In the genomic region with DNA sequence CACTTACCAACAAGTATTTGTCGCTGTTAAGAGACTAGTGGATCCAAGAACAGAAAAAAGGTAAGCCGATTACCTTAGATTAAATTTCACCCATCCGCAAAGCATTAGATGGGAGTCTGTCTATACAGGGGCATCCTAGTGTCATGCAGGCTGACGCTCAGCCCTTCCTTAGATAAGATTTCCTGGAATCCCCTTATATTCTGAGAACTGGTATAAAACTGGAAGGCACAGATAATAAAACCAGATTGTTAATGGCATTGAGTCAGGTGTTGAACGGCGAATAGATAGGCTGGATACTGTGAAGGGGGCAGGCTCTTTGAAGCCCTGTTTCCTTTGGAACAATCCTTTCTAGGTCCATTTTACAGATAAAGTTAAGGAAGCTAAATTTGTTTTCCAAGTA, we compare ENCODE assay signal across 20 mouse cellular contexts.
DNase-seq lines count a peak whose midpoint lies in the region; ATAC-seq and TF ChIP-seq lines count a peak whose summit lies in the region.
"Had no signal": no experiment of that assay in that cellular context is flagged by ENCODE, and none has a peak within 500 bp of the region (broad histone marks: within the 10 kb centered on the region; RNA-seq: fewer than 3 reads in every experiment).

No protein-coding gene starts in this region.

- H3K27ac ChIP-seq in MEL (ENCODE audit: control insufficient read depth, low read depth, low read length), result no peak overlapping the region
- peak overlapping the region; percentile 91 for H3K27ac ChIP-seq in liver, embryonic 12.5 days
- no peak overlapping the region for H3K27ac ChIP-seq in liver, embryonic 16.5 days (ENCODE audit: low read length)
- H3K27ac ChIP-seq in midbrain, embryonic 16.5 days (ENCODE audit: low read length), result no peak overlapping the region
- no peak overlapping the region for H3K27ac ChIP-seq in limb, embryonic 10.5 days
- H3K27ac ChIP-seq: embryonic facial prominence, embryonic 12.5 days; forebrain, embryonic 13.5 days; heart, adult 2 months; heart, embryonic 15.5 days; hindbrain, embryonic 14.5 days had no signal

- no peak for TF ChIP-seq RAD21 in MEL (IDR thresholded peaks at IDR 0.05; ENCODE audit: low read depth, low read length)

- H3K9me3 ChIP-seq in MEL (replicated peaks; ENCODE audit: insufficient read depth, low read length), result no peaks in the 10 kb centered on the region
- no peaks in the 10 kb centered on the region for H3K9me3 ChIP-seq in liver, embryonic 12.5 days (replicated peaks)
- H3K9me3 ChIP-seq in liver, embryonic 16.5 days (replicated peaks; ENCODE audit: control insufficient read depth, low read length), result no peaks in the 10 kb centered on the region
- H3K9me3 ChIP-seq in midbrain, embryonic 16.5 days (replicated peaks; ENCODE audit: control insufficient read depth, low read length, poor library complexity, severe bottlenecking), result no peaks in the 10 kb centered on the region
- no peaks in the 10 kb centered on the region for H3K9me3 ChIP-seq in limb, embryonic 10.5 days (replicated peaks)
- H3K9me3 ChIP-seq: embryonic facial prominence, embryonic 12.5 days; forebrain, embryonic 13.5 days; heart, embryonic 15.5 days had no signal

- peak; percentile 37 for DNase-seq in MEL (ENCODE audit: low read depth, low spot score)
- peak; percentile 65 for DNase-seq in c-Kit-positive CD71-positive TER-119-negative erythroid progenitor cells, embryonic 14.5 days (ENCODE audit: low read depth)
- no peak for DNase-seq in limb, embryonic 10.5 days (ENCODE audit: low spot score)
- no peak for DNase-seq in ovary, postnatal 36 days (ENCODE audit: low spot score)
- DNase-seq in spleen, postnatal 14 days (ENCODE audit: low spot score in 2 of 2), result no peak
- DNase-seq: adrenal gland, postnatal 14 days; cerebellum, adult 11-12 months; cerebellum, adult 9-10 months; cerebellum, postnatal 25 days; heart, adult 2 months; heart, postnatal 14 days had no signal

- H3K4me1 ChIP-seq in MEL (ENCODE audit: control insufficient read depth in 1 of 2, insufficient read depth in 2 of 2, low read length in 2 of 2), result peaks cover 22 to 48% of the 10 kb centered on the region in 2 experiments
- H3K4me1 ChIP-seq in liver, embryonic 12.5 days, result peaks cover 76% of the 10 kb centered on the region
- H3K4me1 ChIP-seq in liver, embryonic 16.5 days (ENCODE audit: control insufficient read depth, low read depth, low read length), result peaks cover 13% of the 10 kb centered on the region
- H3K4me1 ChIP-seq in midbrain, embryonic 16.5 days (ENCODE audit: control insufficient read depth, insufficient read depth, low read length), result peaks cover 3% of the 10 kb centered on the region; the same call in 1 of the 2 replicates
- H3K4me1 ChIP-seq in limb, embryonic 10.5 days, result no peaks in the 10 kb centered on the region
- H3K4me1 ChIP-seq: embryonic facial prominence, embryonic 12.5 days had no signal

- TF ChIP-seq CTCF in MEL (IDR thresholded peaks at IDR 0.05 in 2 of 3, conservative IDR thresholded peaks at IDR 0.05 in 1 of 3; ENCODE audit: control insufficient read depth in 1 of 3, insufficient read depth in 1 of 3, low read depth in 2 of 3, low read length in 3 of 3, poor library complexity in 1 of 3, severe bottlenecking in 1 of 3), result no peak

- no peak overlapping the region for H3K9ac ChIP-seq in MEL (ENCODE audit: control insufficient read depth, low read depth, low read length, poor library complexity, severe bottlenecking)
- peak overlapping the region; percentile 54 for H3K9ac ChIP-seq in liver, embryonic 12.5 days
- no peak overlapping the region for H3K9ac ChIP-seq in liver, embryonic 16.5 days (ENCODE audit: low read depth, low read length)
- no peak overlapping the region for H3K9ac ChIP-seq in midbrain, embryonic 16.5 days (ENCODE audit: low read depth, low read length)
- H3K9ac ChIP-seq: embryonic facial prominence, embryonic 12.5 days; forebrain, embryonic 13.5 days; heart, embryonic 15.5 days; hindbrain, embryonic 14.5 days had no signal

- TF ChIP-seq POLR2A in MEL (IDR thresholded peaks at IDR 0.05; ENCODE audit: control insufficient read depth in 1 of 2, insufficient read depth in 1 of 2, low read depth in 1 of 2, low read length in 2 of 2, poor library complexity in 1 of 2), result no peak

- WGBS in liver, embryonic 12.5 days (ENCODE audit: insufficient replicate concordance), result 52% methylated on average over 6 of the region's 6 CpGs
- 46% methylated on average over 6 of the region's 6 CpGs for WGBS in liver, embryonic 16.5 days (ENCODE audit: insufficient replicate concordance)
- WGBS in midbrain, embryonic 16.5 days, result 91% methylated on average over 6 of the region's 6 CpGs
- 92% methylated on average over 6 of the region's 6 CpGs for WGBS in limb, embryonic 10.5 days

- H3K79me2 ChIP-seq in MEL (ENCODE audit: control insufficient read depth, insufficient read depth, low read length, poor library complexity), result no peaks in the 10 kb centered on the region

- peaks cover 0 to 48% of the 10 kb centered on the region in 2 experiments; a peak in 2 of 4 replicates for H3K36me3 ChIP-seq in MEL (ENCODE audit: control insufficient read depth in 1 of 2, insufficient read depth in 2 of 2, low read length in 2 of 2)
- H3K36me3 ChIP-seq in liver, embryonic 12.5 days, result no peaks in the 10 kb centered on the region
- no peaks in the 10 kb centered on the region for H3K36me3 ChIP-seq in liver, embryonic 16.5 days (ENCODE audit: control insufficient read depth, insufficient read depth)
- H3K36me3 ChIP-seq in midbrain, embryonic 16.5 days (ENCODE audit: control insufficient read depth, insufficient read depth, low read length), result no peaks in the 10 kb centered on the region
- no peaks in the 10 kb centered on the region for H3K36me3 ChIP-seq in limb, embryonic 10.5 days
- H3K36me3 ChIP-seq: embryonic facial prominence, embryonic 12.5 days; heart, embryonic 15.5 days had no signal

- peak overlapping the region; percentile 55 for H3K4me2 ChIP-seq in liver, embryonic 12.5 days
- H3K4me2 ChIP-seq in liver, embryonic 16.5 days (ENCODE audit: low read depth, low read length), result peak overlapping the region; percentile 29
- H3K4me2 ChIP-seq in midbrain, embryonic 16.5 days (ENCODE audit: low read length), result no peak overlapping the region
- H3K4me2 ChIP-seq: embryonic facial prominence, embryonic 12.5 days; forebrain, embryonic 13.5 days; heart, embryonic 11.5 days; heart, embryonic 15.5 days; hindbrain, embryonic 14.5 days had no signal

- peak; percentile 18 to 54; a peak in 2 of 4 replicates for TF ChIP-seq EP300 in MEL (IDR thresholded peaks at IDR 0.05; ENCODE audit: low read depth in 1 of 2, low read length in 2 of 2)

- peak; percentile 78 for ATAC-seq in liver, embryonic 12.5 days
- peak; percentile 46 for ATAC-seq in liver, embryonic 16.5 days (ENCODE audit: low read depth)
- no peak for ATAC-seq in midbrain, embryonic 16.5 days
- ATAC-seq: forebrain, embryonic 13.5 days; intestine, embryonic 16.5 days had no signal

- no peak overlapping the region for H3K4me3 ChIP-seq in MEL (ENCODE audit: control insufficient read depth in 1 of 2, insufficient read depth in 1 of 2, low read depth in 2 of 2, low read length in 2 of 2)
- peak overlapping the region; percentile 18 for H3K4me3 ChIP-seq in liver, embryonic 12.5 days
- H3K4me3 ChIP-seq in liver, embryonic 16.5 days (ENCODE audit: low read depth, low read length), result no peak overlapping the region
- no peak overlapping the region for H3K4me3 ChIP-seq in midbrain, embryonic 16.5 days (ENCODE audit: low read depth, low read length)
- no peak overlapping the region for H3K4me3 ChIP-seq in limb, embryonic 10.5 days
- H3K4me3 ChIP-seq: embryonic facial prominence, embryonic 12.5 days; forebrain, embryonic 13.5 days; heart, adult 2 months; heart, embryonic 15.5 days had no signal

- H3K27me3 ChIP-seq in MEL (ENCODE audit: control insufficient read depth in 1 of 2, insufficient read depth in 2 of 2, low read length in 2 of 2), result no peaks in the 10 kb centered on the region; a peak in 1 of 4 replicates
- peaks cover 42% of the 10 kb centered on the region for H3K27me3 ChIP-seq in liver, embryonic 12.5 days (replicated peaks)
- peaks cover 12% of the 10 kb centered on the region for H3K27me3 ChIP-seq in liver, embryonic 16.5 days (ENCODE audit: control insufficient read depth, insufficient read depth, low read depth, low read length)
- H3K27me3 ChIP-seq in midbrain, embryonic 16.5 days (ENCODE audit: control insufficient read depth, insufficient read depth, low read depth, low read length), result no peaks in the 10 kb centered on the region
- peaks cover 12% of the 10 kb centered on the region for H3K27me3 ChIP-seq in limb, embryonic 10.5 days (ENCODE audit: low read depth, poor library complexity, severe bottlenecking)

TF ChIP-seq in MEL, 35 proteins besides CTCF, POLR2A, EP300 and RAD21:
- TF ChIP-seq RCOR1 (IDR thresholded peaks at IDR 0.05; ENCODE audit: low read depth, low read length) (peak; percentile 30; the same call in 1 of the 2 replicates), ZNF384 (IDR thresholded peaks at IDR 0.05; ENCODE audit: low read depth, low read length) (no peak), ETS1 (IDR thresholded peaks at IDR 0.05; ENCODE audit: low read depth, low read length) (peak; percentile 61; the same call in 1 of the 2 replicates), SIN3A (IDR thresholded peaks at IDR 0.05; ENCODE audit: low read length) (no peak), TAL1 (IDR thresholded peaks at IDR 0.05; ENCODE audit: low read length) (0 out of 2 replicates have a peak, but pooled peaks have one; percentile 10), GATA1 (IDR thresholded peaks at IDR 0.05; ENCODE audit: low read depth, low read length) (peak; percentile 45)

Comparison
In these comparisons a context has a peak if more than half of its experiments do, and no peak if none do; other contexts are left out.
1. DNase-seq: peak in MEL (single experiment) and c-Kit-positive CD71-positive TER-119-negative erythroid progenitor cells, embryonic 14.5 days (single experiment); none in limb, embryonic 10.5 days (single experiment), ovary, postnatal 36 days (single experiment) and spleen, postnatal 14 days (0 of 2).